Mouse (Mus musculus) kidney, embryonic 16.5 days (tissue): ENCODE data around the gene Pga5. TPM values are rescaled to one million over a fixed set of nuclear protein-coding genes. Genes with fewer than 3 reads are reported as not detected.

ENCODE experiments used
- ATAC-seq: fragments of 200-750 bp; cut with Nextera tagmentation; 2 replicates; pipeline ENCODE4 v1.8.0; 2017; ENCODE audit warnings: moderate TSS enrichment; ENCODE audit not compliant: low FRiP score, low TSS enrichment
- H3K27ac ChIP-seq: fragments of 300-500 bp; sonication (generic); 2 replicates; pipeline ENCODE4 v1.5.1; 2014; ENCODE audit warnings: low read length
- H3K27me3 ChIP-seq: fragments of 300-500 bp; sonication (generic); 2 replicates; pipeline ENCODE4 v1.6.1; 2014; ENCODE audit warnings: low read length, control low read depth, mixed read lengths; ENCODE audit not compliant: insufficient read depth
- H3K36me3 ChIP-seq: fragments of 300-500 bp; sonication (generic); 2 replicates; pipeline ENCODE4 v1.6.1; 2014; ENCODE audit warnings: low read length, control low read depth, mixed read lengths; ENCODE audit not compliant: insufficient read depth
- H3K4me1 ChIP-seq: fragments of 300-500 bp; sonication (generic); 2 replicates; pipeline ENCODE4 v1.6.1; 2014; ENCODE audit warnings: low read length, control low read depth, mixed read lengths; ENCODE audit not compliant: insufficient read depth
- H3K4me2 ChIP-seq: fragments of 300-500 bp; sonication (generic); replicated peaks from 2 replicates; pipeline ENCODE4 v1.6.1; 2014; ENCODE audit warnings: low read depth, low read length
- H3K4me3 ChIP-seq: fragments of 300-500 bp; sonication (generic); 2 replicates; pipeline ENCODE4 v1.5.1; 2014; ENCODE audit warnings: mild to moderate bottlenecking, low read length
- H3K9ac ChIP-seq: fragments of 300-500 bp; sonication (generic); replicated peaks from 2 replicates; pipeline ENCODE4 v1.6.1; 2014; ENCODE audit warnings: low read length
- H3K9me3 ChIP-seq: fragments of 300-500 bp; sonication (generic); 2 replicates; pipeline ENCODE4 v1.6.1; 2016; ENCODE audit warnings: low read length, control low read depth
- WGBS: fragments of 180-500 bp; shearing (Covaris S2); extraction: QIAGEN DNeasy Blood & Tissue Kit; methylation state at CpG from one replicate; pipeline ENCODE4 v1.1.7; 2014; 5-methylcytosine and 5-hydroxymethylcytosine counted together
- polyA plus RNA-seq: library from polyadenylated mRNA; unstranded; fragments of >200 nt; fragmentation: Nextera tagmentation; extraction: Ambion mirVana; gene quantifications from 2 replicates; pipeline ENCODE4 v1.2.1, GENCODE M21; 2015

Pga5 gene
- polyA plus RNA-seq, 1 experiment from 2014 or later: not detected

DNA sequence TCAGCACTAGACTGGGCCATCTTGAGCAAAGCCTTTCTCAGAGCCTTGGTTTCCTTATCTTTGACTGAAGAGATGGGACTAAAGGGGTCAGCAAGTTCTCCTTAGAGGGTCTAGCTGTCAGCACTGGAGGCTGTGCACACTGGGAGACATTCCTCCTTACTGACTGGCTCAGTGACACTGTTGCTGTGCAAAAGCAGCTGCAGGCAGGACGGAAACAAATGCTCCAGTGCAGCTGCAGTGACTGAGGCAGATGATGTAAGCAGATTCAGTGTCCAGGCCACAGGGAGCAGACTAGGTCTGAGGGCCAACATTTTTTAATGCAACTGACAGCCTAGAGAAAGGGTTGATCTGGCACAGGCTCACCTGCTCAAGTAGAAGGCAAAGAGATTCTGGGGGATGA lies 4.6 kb downstream of the Pga5 start:
- no peaks in the 10 kb centered on the region for H3K36me3 ChIP-seq
- H3K27ac ChIP-seq: no peak overlapping the region
- no peak overlapping the region for H3K4me2 ChIP-seq
- no peak for ATAC-seq
- no peaks in the 10 kb centered on the region for H3K4me1 ChIP-seq
- no peak overlapping the region for H3K9ac ChIP-seq
- H3K4me3 ChIP-seq: no peak overlapping the region
- no peaks in the 10 kb centered on the region for H3K27me3 ChIP-seq
- H3K9me3 ChIP-seq: no peaks in the 10 kb centered on the region
- 50% methylated on average over 1 of the region's 1 CpGs for WGBS

DNA sequence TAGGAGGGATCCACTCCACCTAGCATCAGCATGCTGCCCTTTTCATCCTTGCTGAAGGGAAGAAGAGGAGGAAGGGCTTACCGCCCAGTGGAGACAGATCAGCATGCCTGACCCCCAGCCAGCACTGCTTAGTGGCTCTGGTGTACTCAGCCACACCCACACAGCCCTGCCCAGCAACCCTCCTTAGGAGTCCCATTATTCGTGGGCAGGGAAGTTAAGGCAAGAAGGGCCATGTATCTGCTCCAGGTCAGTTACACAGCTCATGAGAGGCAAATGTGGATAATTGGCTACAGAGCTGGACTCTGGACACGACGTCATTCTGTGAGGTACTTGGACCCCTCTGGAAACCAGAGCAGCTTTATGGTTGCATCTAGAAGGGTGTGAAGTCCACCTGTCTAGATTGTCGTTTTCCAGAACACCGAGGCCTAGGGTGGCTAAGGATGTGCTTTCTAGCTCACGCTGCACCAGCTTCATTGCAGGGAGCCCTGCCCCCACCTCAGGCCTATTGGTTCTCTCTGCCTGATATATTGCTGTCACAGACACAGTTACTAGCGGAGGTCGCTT lies 5.9 kb downstream of the Pga5 start:
- 56% methylated on average over 9 of the region's 9 CpGs for WGBS
- Histone ChIP-seq H3K4me1 (no peaks in the 10 kb centered on the region), H3K36me3 (no peaks in the 10 kb centered on the region), H3K9ac (no peak overlapping the region), H3K9me3 (no peaks in the 10 kb centered on the region), H3K27ac (no peak overlapping the region), H3K4me2 (no peak overlapping the region), H3K27me3 (no peaks in the 10 kb centered on the region), H3K4me3 (no peak overlapping the region)
- no peak for ATAC-seq

DNA sequence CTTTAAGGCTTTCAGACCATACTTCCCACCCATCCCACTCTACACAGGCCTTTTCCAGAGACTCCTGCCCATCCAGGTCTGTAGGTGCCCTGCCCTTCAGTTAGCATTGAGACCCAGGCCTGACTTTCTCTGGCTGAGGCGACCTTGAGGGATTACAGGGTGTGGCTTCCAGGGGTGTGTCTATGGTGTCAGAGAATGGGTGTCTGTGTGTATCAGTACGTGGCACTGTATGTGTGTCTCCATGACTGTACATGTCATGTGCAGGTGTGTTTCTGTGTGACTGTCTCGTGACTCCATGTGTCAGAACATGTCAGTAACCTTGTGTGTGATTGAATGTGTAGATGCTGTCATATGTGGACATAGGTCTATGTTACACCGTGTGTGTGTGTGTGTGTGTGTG lies 6.6 kb downstream of the Pga5 start:
- Histone ChIP-seq H3K4me3 (no peak overlapping the region), H3K9ac (no peak overlapping the region), H3K9me3 (no peaks in the 10 kb centered on the region), H3K27me3 (no peaks in the 10 kb centered on the region), H3K4me2 (no peak overlapping the region), H3K4me1 (no peaks in the 10 kb centered on the region), H3K36me3 (no peaks in the 10 kb centered on the region), H3K27ac (no peak overlapping the region)
- ATAC-seq: no peak
- WGBS: 79% methylated on average over 4 of the region's 4 CpGs

DNA sequence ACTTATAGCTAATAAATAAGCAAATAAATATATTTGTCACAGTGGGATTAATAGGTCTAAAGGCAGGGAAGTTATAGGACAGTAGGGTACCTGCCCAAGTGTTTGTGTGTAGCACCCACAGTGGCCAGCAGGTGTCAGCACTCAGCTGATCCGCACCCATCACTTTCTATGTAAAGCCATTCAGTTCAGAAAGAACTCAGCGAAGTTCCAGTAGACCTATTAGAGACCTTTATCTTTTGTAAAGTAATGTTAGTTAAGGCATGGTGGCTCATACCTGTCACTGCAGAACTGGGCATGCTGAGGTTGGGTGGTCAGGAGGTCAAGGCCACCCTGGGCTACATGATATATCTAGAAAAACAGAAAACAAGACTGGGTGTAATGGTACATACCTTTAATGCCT lies 12.4 kb downstream of the Pga5 start:
- Histone ChIP-seq H3K27me3 (no peaks in the 10 kb centered on the region), H3K9me3 (no peaks in the 10 kb centered on the region), H3K27ac (no peak overlapping the region), H3K4me1 (no peaks in the 10 kb centered on the region), H3K36me3 (no peaks in the 10 kb centered on the region), H3K9ac (no peak overlapping the region), H3K4me2 (no peak overlapping the region), H3K4me3 (no peak overlapping the region)
- ATAC-seq: peak; percentile 71; the same call in 1 of the 2 replicates
- 8% methylated on average over 2 of the region's 2 CpGs for WGBS

DNA sequence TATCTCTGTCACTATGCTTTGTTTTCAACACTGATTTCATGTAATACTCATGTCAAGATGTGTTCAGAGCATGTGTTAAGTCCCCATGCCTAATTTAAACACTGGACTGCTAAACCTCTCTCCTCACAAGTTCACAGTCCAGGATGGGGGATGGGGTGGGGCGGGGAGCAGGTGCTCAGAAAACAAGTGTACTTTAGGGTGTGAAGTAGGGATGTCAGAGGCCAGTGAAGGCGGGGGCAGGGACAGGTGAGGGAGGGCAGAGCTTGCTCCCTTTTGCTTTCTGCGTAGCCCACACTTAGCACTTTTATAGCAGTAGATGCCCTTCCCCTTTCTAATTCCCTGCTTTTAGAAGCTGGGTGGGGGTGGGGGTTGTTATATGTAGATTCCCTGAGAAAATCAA lies 12.8 kb downstream of the Pga5 start:
- Histone ChIP-seq H3K4me3 (no peak overlapping the region), H3K27me3 (no peaks in the 10 kb centered on the region), H3K9me3 (no peaks in the 10 kb centered on the region), H3K4me1 (no peaks in the 10 kb centered on the region), H3K4me2 (no peak overlapping the region), H3K27ac (no peak overlapping the region), H3K9ac (no peak overlapping the region), H3K36me3 (no peaks in the 10 kb centered on the region)
- WGBS: 62% methylated on average over 3 of the region's 3 CpGs
- ATAC-seq: no peak

DNA sequence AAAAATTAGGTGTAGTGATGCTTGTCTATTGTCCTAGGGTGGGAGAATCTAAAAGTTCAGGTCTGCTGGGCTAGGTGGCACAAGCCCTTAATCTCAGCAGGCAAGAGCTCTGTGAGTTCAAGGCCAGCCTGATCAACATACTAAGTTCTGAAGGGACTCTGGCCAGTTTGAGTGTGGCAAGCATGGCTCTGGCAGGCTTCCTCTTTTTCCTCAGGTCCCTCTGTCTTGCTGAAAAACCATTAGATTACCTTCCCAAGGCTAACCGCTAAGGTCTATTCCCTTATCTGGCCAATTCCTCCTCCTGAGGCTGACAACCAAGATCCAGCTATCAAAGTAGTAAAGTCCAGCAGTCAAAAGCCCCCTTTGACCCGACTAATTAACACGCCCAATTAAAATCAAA lies 15.2 kb downstream of the Pga5 start:
- Histone ChIP-seq H3K27me3 (no peaks in the 10 kb centered on the region), H3K36me3 (no peaks in the 10 kb centered on the region), H3K4me3 (no peak overlapping the region), H3K4me1 (no peaks in the 10 kb centered on the region), H3K9me3 (no peaks in the 10 kb centered on the region), H3K4me2 (no peak overlapping the region), H3K9ac (no peak overlapping the region), H3K27ac (no peak overlapping the region)
- 56% methylated on average over 3 of the region's 3 CpGs for WGBS
- no peak for ATAC-seq

DNA sequence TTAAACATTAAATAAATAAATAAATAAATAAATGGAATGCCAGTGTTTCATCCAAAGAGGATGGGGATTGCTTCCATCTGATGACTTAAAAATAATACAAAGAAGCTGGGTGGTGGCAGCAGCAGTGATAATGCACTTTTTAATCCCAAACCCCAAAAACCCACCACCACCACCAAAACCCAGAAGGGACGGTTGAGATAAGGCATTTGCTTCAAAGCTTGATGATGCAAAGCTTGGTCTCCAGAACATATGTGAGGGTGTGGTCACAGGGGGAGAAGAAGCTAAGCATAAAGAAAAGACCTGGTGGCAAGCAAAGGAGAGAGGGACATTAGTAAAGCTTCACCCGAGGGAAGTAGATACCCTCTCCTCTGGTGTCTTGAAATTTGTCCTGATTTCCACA lies 16.0 kb downstream of the Pga5 start:
- H3K36me3 ChIP-seq: no peaks in the 10 kb centered on the region
- no peaks in the 10 kb centered on the region for H3K4me1 ChIP-seq
- H3K27ac ChIP-seq: no peak overlapping the region
- no peaks in the 10 kb centered on the region for H3K9me3 ChIP-seq
- no peak overlapping the region for H3K4me3 ChIP-seq
- no peaks in the 10 kb centered on the region for H3K27me3 ChIP-seq
- ATAC-seq: no peak
- H3K4me2 ChIP-seq: no peak overlapping the region
- H3K9ac ChIP-seq: no peak overlapping the region
- 88% methylated on average over 2 of the region's 2 CpGs for WGBS

DNA sequence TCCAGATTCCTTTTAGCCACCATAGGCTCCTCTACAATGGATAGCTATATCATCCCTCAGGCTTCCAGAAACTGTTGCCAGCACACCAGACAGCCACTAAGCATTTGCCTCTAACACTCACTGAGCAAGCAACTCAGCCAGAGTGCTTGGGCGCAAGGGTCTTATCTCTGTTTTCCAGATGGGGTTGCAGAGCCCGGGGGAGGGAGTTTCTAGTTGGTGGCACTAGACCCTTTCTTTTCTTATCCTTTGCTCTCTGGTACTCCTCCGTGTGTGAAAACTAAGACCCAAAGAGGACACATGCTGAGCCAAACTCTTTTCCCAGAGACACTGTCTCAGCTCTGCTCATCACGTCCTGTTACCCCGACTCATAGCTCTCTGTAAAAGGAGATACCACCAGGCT lies 16.5 kb downstream of the Pga5 start:
- H3K9me3 ChIP-seq: no peaks in the 10 kb centered on the region
- no peaks in the 10 kb centered on the region for H3K27me3 ChIP-seq
- H3K27ac ChIP-seq: no peak overlapping the region
- H3K4me3 ChIP-seq: no peak overlapping the region
- H3K4me2 ChIP-seq: no peak overlapping the region
- no peak for ATAC-seq
- no peaks in the 10 kb centered on the region for H3K4me1 ChIP-seq
- 79% methylated on average over 5 of the region's 5 CpGs for WGBS
- H3K9ac ChIP-seq: no peak overlapping the region
- no peaks in the 10 kb centered on the region for H3K36me3 ChIP-seq

DNA sequence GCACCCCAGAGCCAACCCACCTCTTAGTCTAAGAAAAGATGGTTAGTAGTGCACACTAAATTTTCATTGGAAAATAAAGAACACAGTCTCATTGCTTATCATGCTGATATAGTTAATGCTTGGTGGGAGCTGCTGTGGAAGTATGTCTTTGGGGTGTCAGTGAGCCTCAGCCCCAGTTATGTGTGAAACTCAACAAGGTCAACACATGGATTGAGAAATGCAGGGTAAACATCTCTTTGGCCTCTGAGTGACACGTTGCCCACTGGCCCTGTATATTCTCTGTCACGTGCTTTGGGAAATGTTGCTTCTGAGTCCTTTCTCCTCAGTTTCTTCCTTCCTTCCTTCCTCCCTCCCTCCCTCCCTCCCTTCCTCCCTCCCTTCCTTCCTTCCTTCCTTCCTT lies 19.5 kb downstream of the Pga5 start:
- no peak overlapping the region for H3K4me3 ChIP-seq
- H3K36me3 ChIP-seq: no peaks in the 10 kb centered on the region
- H3K27me3 ChIP-seq: no peaks in the 10 kb centered on the region
- no peak overlapping the region for H3K4me2 ChIP-seq
- ATAC-seq: no peak
- H3K9ac ChIP-seq: no peak overlapping the region
- H3K9me3 ChIP-seq: no peaks in the 10 kb centered on the region
- no peaks in the 10 kb centered on the region for H3K4me1 ChIP-seq
- no peak overlapping the region for H3K27ac ChIP-seq
- 75% methylated on average over 2 of the region's 2 CpGs for WGBS

DNA sequence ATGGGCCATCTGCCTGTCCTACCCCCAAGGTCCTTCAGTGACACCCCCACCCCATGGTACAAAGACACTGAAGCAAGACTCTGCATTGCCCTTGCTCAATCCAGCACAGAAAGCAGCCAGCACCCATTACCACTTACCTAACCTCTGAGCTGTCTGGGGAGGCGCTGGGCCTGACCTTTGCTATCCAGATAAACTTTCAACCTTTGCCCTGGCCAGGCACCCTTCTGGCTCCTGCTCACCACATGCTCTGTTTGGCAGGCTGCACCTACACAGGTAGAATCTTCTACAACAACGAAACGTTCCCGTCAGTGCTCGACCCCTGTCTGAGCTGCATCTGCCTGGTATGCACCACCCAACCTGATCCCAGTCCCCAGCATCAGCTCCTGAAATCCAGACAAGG lies 20.1 kb downstream of the Pga5 start:
- no peak for ATAC-seq
- no peaks in the 10 kb centered on the region for H3K36me3 ChIP-seq
- WGBS: 84% methylated on average over 5 of the region's 5 CpGs

More for the DNA sequence above, 20.1 kb downstream of the Pga5 start:
- Histone ChIP-seq H3K4me3 (no peak overlapping the region), H3K4me1 (no peaks in the 10 kb centered on the region), H3K27me3 (no peaks in the 10 kb centered on the region), H3K27ac (no peak overlapping the region), H3K9me3 (no peaks in the 10 kb centered on the region), H3K9ac (no peak overlapping the region), H3K4me2 (no peak overlapping the region)
